Mouse (Mus musculus): Measurements from ENCODE around the gene Kctd5. TPM values are rescaled to one million over a fixed set of nuclear protein-coding genes. Genes with fewer than 3 reads are reported as not detected.
"Not testable (repeated sequence)": the region's sequence is repeated elsewhere in the genome, so short reads cannot be mapped to it uniquely, and the experiment has no call there.

Kctd5 gene
- 10 to 100 TPM; 67.0 to 68.4 TPM for total RNA-seq (2021)

- intact Hi-C loops (cut with DNase I): no loop called here
- peak; percentile 95 for DNase-seq
Measured at GRCm38 (mm10) chr17:24072919-24073696, at the start of gene Kctd5. Gene Kctd5, minus strand, starts transcription at chr17:24073485.

GRCm38 (mm10) chr17:24119446-24119845 lies 46.2 kb upstream of the Kctd5 start:
- intact Hi-C loops (cut with DNase I): no loop called here
- DNase-seq: no peak

GRCm38 (mm10) chr17:24113031-24113430 lies 39.7 kb upstream of the Kctd5 start:
- intact Hi-C loops (cut with DNase I): no loop called here

GRCm38 (mm10) chr17:24111256-24111655 lies 38.0 kb upstream of the Kctd5 start:
- intact Hi-C loops (cut with DNase I): no loop called here
- DNase-seq: no peak

More at GRCm38 (mm10) chr17:24113031-24113430, 39.7 kb upstream of the Kctd5 start:
- no peak for DNase-seq

GRCm38 (mm10) chr17:24108896-24109295 lies 35.6 kb upstream of the Kctd5 start:
- DNase-seq: peak; percentile 37
- intact Hi-C loops (cut with DNase I): no loop called here

- intact Hi-C loops (cut with DNase I): no loop called here
Measured at GRCm38 (mm10) chr17:24105111-24105510, 31.8 kb upstream of the Kctd5 start.

GRCm38 (mm10) chr17:24098354-24098753 lies 25.1 kb upstream of the Kctd5 start:
- no peak for DNase-seq
- intact Hi-C loops (cut with DNase I): no loop called here

More at GRCm38 (mm10) chr17:24105111-24105510, 31.8 kb upstream of the Kctd5 start:
- no peak for DNase-seq

GRCm38 (mm10) chr17:24090575-24090974 lies 17.3 kb upstream of the Kctd5 start:
- DNase-seq: no peak
- intact Hi-C loops (cut with DNase I): no loop called here

GRCm38 (mm10) chr17:24086399-24086798 lies 13.1 kb upstream of the Kctd5 start:
- DNase-seq; intact Hi-C loops (cut with DNase I): not testable (repeated sequence)

GRCm38 (mm10) chr17:24084593-24084992 lies 11.3 kb upstream of the Kctd5 start:
- no peak for DNase-seq
- intact Hi-C loops (cut with DNase I): no loop called here

- intact Hi-C loops (cut with DNase I): no loop called here
- DNase-seq: no peak
Measured at GRCm38 (mm10) chr17:24077101-24077500, 3.8 kb upstream of the Kctd5 start.

GRCm38 (mm10) chr17:24069531-24069930 lies 3.8 kb downstream of the Kctd5 start:
- DNase-seq: no peak
- intact Hi-C loops (cut with DNase I): no loop called here

GRCm38 (mm10) chr17:24068271-24068670 lies 5.0 kb downstream of the Kctd5 start:
- intact Hi-C loops (cut with DNase I): no loop called here
- DNase-seq: peak; percentile 19

- intact Hi-C loops (cut with DNase I): no loop called here
- no peak for DNase-seq
Measured at GRCm38 (mm10) chr17:24062459-24063155, 10.7 kb downstream of the Kctd5 start.

- DNase-seq: no peak
- intact Hi-C loops (cut with DNase I): no loop called here
Measured at GRCm38 (mm10) chr17:24057730-24058245, 15.5 kb downstream of the Kctd5 start.

GRCm38 (mm10) chr17:24056636-24057625 lies 16.4 kb downstream of the Kctd5 start:
- intact Hi-C loops (cut with DNase I): no loop called here
- DNase-seq: no peak

GRCm38 (mm10) chr17:24049008-24049407 lies 24.3 kb downstream of the Kctd5 start:
- intact Hi-C loops (cut with DNase I): no loop called here
- no peak for DNase-seq

- no peak for DNase-seq
- intact Hi-C loops (cut with DNase I): no loop called here
Measured at GRCm38 (mm10) chr17:24048053-24048452, 25.2 kb downstream of the Kctd5 start.

- intact Hi-C loops (cut with DNase I): no loop called here
- no peak for DNase-seq
Measured at GRCm38 (mm10) chr17:24046026-24046425, 27.3 kb downstream of the Kctd5 start.

- intact Hi-C loops (cut with DNase I): no loop called here
- DNase-seq: no peak
Measured at GRCm38 (mm10) chr17:24045608-24046007, 27.7 kb downstream of the Kctd5 start.

GRCm38 (mm10) chr17:24044482-24044881 lies 28.8 kb downstream of the Kctd5 start:
- no peak for DNase-seq
- intact Hi-C loops (cut with DNase I): no loop called here

All from left cerebral cortex, postnatal 4 days (tissue).